Mouse (Mus musculus) testis, adult 2 months (tissue): ENCODE results near the gene Samd4.

Source experiments
- CTCF ChIP-seq: fragments of 200-500 bp; IDR thresholded peaks from 2 replicates; pipeline ENCODE4 v1.5.1; 2012; ENCODE audit warnings: low read depth, mild to moderate bottlenecking, inconsistent platforms, low read length, moderate library complexity; ENCODE audit not compliant: control insufficient read depth, insufficient read depth, insufficient replicate concordance
- POLR2A ChIP-seq: fragments of 200-500 bp; IDR thresholded peaks from 2 replicates; pipeline ENCODE4 v1.6.1; 2012; ENCODE audit warnings: low read depth, mild to moderate bottlenecking, inconsistent platforms, low read length, moderate library complexity; ENCODE audit not compliant: control insufficient read depth

DNA sequence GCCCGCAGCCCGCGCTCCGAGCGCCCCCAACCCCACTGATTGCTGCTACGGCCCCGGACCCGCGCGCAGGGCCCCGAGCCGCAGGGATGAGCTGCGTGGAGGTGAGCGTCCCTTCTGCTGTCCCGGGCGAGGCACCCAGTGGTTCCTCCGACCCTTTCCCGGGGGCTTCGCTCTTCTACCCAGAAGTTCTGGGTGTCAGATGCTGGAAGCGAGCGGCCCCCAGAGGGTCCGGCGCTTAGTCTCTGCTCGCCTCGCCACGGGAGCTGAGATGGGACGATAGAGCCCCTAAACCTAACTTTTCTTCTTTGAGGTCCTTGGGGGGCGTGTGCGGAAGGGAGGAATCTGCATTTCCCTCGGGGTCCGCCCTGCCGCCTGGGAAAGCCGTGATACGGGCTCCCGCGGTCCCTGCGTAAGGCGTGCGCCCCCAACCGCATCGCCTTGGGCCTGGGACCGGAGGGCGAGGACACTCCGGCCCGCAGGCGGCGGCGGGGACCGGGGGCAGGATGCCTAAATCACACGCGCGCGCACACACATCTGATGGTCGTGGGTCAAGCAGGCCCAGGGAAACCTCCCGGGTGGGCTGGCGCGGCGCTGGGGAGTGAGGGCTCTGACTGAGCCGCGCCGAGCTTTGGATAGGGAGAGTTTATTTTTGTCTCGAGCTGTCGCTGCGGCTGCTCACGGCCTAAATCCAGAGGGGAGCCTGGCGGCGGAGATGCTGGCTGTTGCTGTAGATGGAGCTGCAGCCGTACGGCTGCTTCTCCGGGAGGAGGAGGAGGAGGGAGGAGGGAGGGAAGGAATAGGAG lies 615 bp downstream of the Samd4 start:
- TF ChIP-seq CTCF: no peak
- no peak for TF ChIP-seq POLR2A
